Mouse (Mus musculus): Measurements from ENCODE around the gene Sept9.

- no peak for TF ChIP-seq CTCF (IDR thresholded peaks at IDR 0.05; ENCODE audit: extremely low read depth, insufficient read depth, insufficient read length, insufficient replicate concordance)
- no peak for TF ChIP-seq POLR2A (IDR thresholded peaks at IDR 0.05; ENCODE audit: low read depth, low read length)
Observed at GRCm38 (mm10) chr11:117257266-117257665, 57.8 kb downstream of the Sept9 start.
